Mouse (Mus musculus) CH12.LX (cell line): ENCODE measurements around the gene Lman1l. TPM values are rescaled to one million over a fixed set of nuclear protein-coding genes. Genes with fewer than 3 reads are reported as not detected.

Source experiments
- DNase-seq: peaks from one replicate; pipeline ENCODE4 v3.0.0-alpha.2; 2013; ENCODE audit errors: extremely low read depth
- H3K27ac ChIP-seq: 2 replicates; pipeline ENCODE4 v1.5.1; 2012; ENCODE audit warnings: low read depth, mild to moderate bottlenecking, control low read depth, moderate library complexity; ENCODE audit not compliant: insufficient read depth
- H3K27me3 ChIP-seq: replicated peaks from 2 replicates; pipeline ENCODE3; 2012; ENCODE audit warnings: inconsistent platforms
- H3K36me3 ChIP-seq, 2 experiments: replicated peaks in 1 of 2; 2 replicates each; pipeline versions ENCODE3 to v1.6.1; 2012; ENCODE audit warnings: inconsistent platforms in 1 of 2, low read length in 1 of 2, mild to moderate bottlenecking in 1 of 2, mixed read lengths in 1 of 2, moderate library complexity in 1 of 2; ENCODE audit not compliant: control insufficient read depth in 1 of 2, insufficient read depth in 1 of 2
- H3K4me1 ChIP-seq, 2 experiments: 2 replicates each; pipeline ENCODE4 v1.6.1; 2012; ENCODE audit warnings: inconsistent platforms in 1 of 2, moderate library complexity in 1 of 2; ENCODE audit not compliant: insufficient read depth in 2 of 2, control insufficient read depth in 1 of 2
- H3K4me2 ChIP-seq: 2 replicates; pipeline ENCODE4 v1.6.1; 2012; ENCODE audit warnings: low read depth, mild to moderate bottlenecking, control low read depth; ENCODE audit not compliant: poor library complexity, insufficient read depth, severe bottlenecking
- H3K4me3 ChIP-seq, 3 experiments: fragments of 150-350 bp in 1 of 3; sonication (generic) in 1 of 3; replicated peaks in 1 of 3; 2 replicates each; pipeline versions ENCODE3 to v1.5.1; 2011 to 2012; ENCODE audit warnings: low read depth in 2 of 3, low read length in 2 of 3, mild to moderate bottlenecking in 2 of 3, moderate library complexity in 2 of 3, control low read depth in 1 of 3, improper control_type of control experiment in 1 of 3, inconsistent platforms in 1 of 3, mixed read lengths in 1 of 3; ENCODE audit not compliant: poor library complexity in 1 of 3
- H3K79me2 ChIP-seq: replicated peaks from 2 replicates; pipeline ENCODE4 v1.6.1; 2012; ENCODE audit warnings: mild to moderate bottlenecking, moderate library complexity; ENCODE audit not compliant: control insufficient read depth, poor library complexity, insufficient read depth, severe bottlenecking; ENCODE audit errors: extremely low read depth
- H3K9ac ChIP-seq: 2 replicates; pipeline ENCODE4 v1.6.1; 2012; ENCODE audit warnings: low read depth, mild to moderate bottlenecking, control low read depth, moderate library complexity; ENCODE audit not compliant: insufficient read depth
- H3K9me3 ChIP-seq: replicated peaks from 2 replicates; pipeline ENCODE3; 2012; ENCODE audit warnings: low read length, inconsistent platforms, mixed read lengths
- BHLHE40 ChIP-seq: IDR thresholded peaks from 2 replicates; pipeline ENCODE4 v1.6.1; 2011; ENCODE audit warnings: mild to moderate bottlenecking, low read depth, low read length, improper control_type of control experiment
- CHD1 ChIP-seq: IDR thresholded peaks from 2 replicates; pipeline ENCODE4 v1.6.1; 2012; ENCODE audit warnings: low read depth, low read length, improper control_type of control experiment, inconsistent platforms
- CHD2 ChIP-seq: IDR thresholded peaks from 2 replicates; pipeline ENCODE4 v1.6.1; 2011; ENCODE audit warnings: low read length, improper control_type of control experiment
- CTCF ChIP-seq, 2 experiments: IDR thresholded peaks in 1 of 2; conservative IDR thresholded peaks in 1 of 2; 2 replicates each; pipeline ENCODE4 v1.5.1; 2011 to 2012; ENCODE audit warnings: low read depth in 2 of 2, low read length in 2 of 2, improper control_type of control experiment in 1 of 2, inconsistent platforms in 1 of 2, mild to moderate bottlenecking in 1 of 2, moderate library complexity in 1 of 2
- E2F4 ChIP-seq: IDR thresholded peaks from 2 replicates; pipeline ENCODE4 v1.6.1; 2011; ENCODE audit warnings: low read depth, low read length, improper control_type of control experiment; ENCODE audit not compliant: insufficient replicate concordance
- ELF1 ChIP-seq: IDR thresholded peaks from 2 replicates; pipeline ENCODE4 v1.6.1; 2014; ENCODE audit warnings: low read depth, mild to moderate bottlenecking, inconsistent platforms, low read length, improper control_type of control experiment
- EP300 ChIP-seq: IDR thresholded peaks from 2 replicates; pipeline ENCODE4 v1.6.1; 2011; ENCODE audit warnings: low read length, improper control_type of control experiment
- ETS1 ChIP-seq: conservative IDR thresholded peaks from 2 replicates; pipeline ENCODE4 v1.6.1; 2012; ENCODE audit warnings: low read depth, mild to moderate bottlenecking, inconsistent platforms, low read length, improper control_type of control experiment, moderate library complexity
- GABPA ChIP-seq: IDR thresholded peaks from 2 replicates; pipeline ENCODE4 v1.6.1; 2012; ENCODE audit warnings: low read depth, low read length, improper control_type of control experiment, inconsistent platforms; ENCODE audit not compliant: insufficient replicate concordance
- HCFC1 ChIP-seq: IDR thresholded peaks from 2 replicates; pipeline ENCODE4 v1.6.1; 2012; ENCODE audit warnings: low read depth, mild to moderate bottlenecking, inconsistent platforms, low read length, improper control_type of control experiment
- IRF4 ChIP-seq: IDR thresholded peaks from 2 replicates; pipeline ENCODE4 v1.6.1; 2014; ENCODE audit warnings: low read depth, mild to moderate bottlenecking, inconsistent platforms, low read length, improper control_type of control experiment
- JUN ChIP-seq: IDR thresholded peaks from 2 replicates; pipeline ENCODE4 v1.6.1; 2011; ENCODE audit warnings: low read depth, mild to moderate bottlenecking, low read length, improper control_type of control experiment, moderate library complexity; ENCODE audit not compliant: insufficient read depth
- JUND ChIP-seq: conservative IDR thresholded peaks from 2 replicates; pipeline ENCODE4 v1.6.1; 2011; ENCODE audit warnings: low read depth, low read length, improper control_type of control experiment
- KAT2A ChIP-seq: IDR thresholded peaks from 2 replicates; pipeline ENCODE4 v1.6.1; 2012; ENCODE audit warnings: low read length, improper control_type of control experiment, inconsistent platforms; ENCODE audit not compliant: insufficient replicate concordance
- MAFK ChIP-seq: IDR thresholded peaks from 2 replicates; pipeline ENCODE4 v1.6.1; 2011; ENCODE audit warnings: low read length, improper control_type of control experiment; ENCODE audit not compliant: insufficient replicate concordance
- MAX ChIP-seq: IDR thresholded peaks from 2 replicates; pipeline ENCODE4 v1.6.1; 2011; ENCODE audit warnings: low read length, improper control_type of control experiment
- MAZ ChIP-seq: IDR thresholded peaks from 2 replicates; pipeline ENCODE4 v1.6.1; 2012; ENCODE audit warnings: low read depth, mild to moderate bottlenecking, inconsistent platforms, low read length, improper control_type of control experiment, moderate library complexity
- MEF2A ChIP-seq: IDR thresholded peaks from 2 replicates; pipeline ENCODE4 v1.6.1; 2014; ENCODE audit warnings: low read depth, mild to moderate bottlenecking, inconsistent platforms, low read length, improper control_type of control experiment, borderline replicate concordance
- MXI1 ChIP-seq: IDR thresholded peaks from 2 replicates; pipeline ENCODE4 v1.6.1; 2011; ENCODE audit warnings: mild to moderate bottlenecking, low read depth, low read length, improper control_type of control experiment
- MYC ChIP-seq: IDR thresholded peaks from 2 replicates; pipeline ENCODE4 v1.6.1; 2011; ENCODE audit warnings: low read depth, mild to moderate bottlenecking, improper control_type of control experiment, low read length
- NELFE ChIP-seq: IDR thresholded peaks from 2 replicates; pipeline ENCODE4 v1.6.1; 2011; ENCODE audit warnings: low read depth, low read length, improper control_type of control experiment
- NRF1 ChIP-seq: IDR thresholded peaks from 2 replicates; pipeline ENCODE4 v1.6.1; 2014; ENCODE audit warnings: low read depth, mild to moderate bottlenecking, inconsistent platforms, low read length, improper control_type of control experiment, moderate library complexity
- PAX5 ChIP-seq: IDR thresholded peaks from 2 replicates; pipeline ENCODE4 v1.6.1; 2012; ENCODE audit warnings: low read length, inconsistent platforms, mixed read lengths
- POLR2A ChIP-seq: IDR thresholded peaks from 2 replicates; pipeline ENCODE4 v1.6.1; 2011; ENCODE audit warnings: low read depth, mild to moderate bottlenecking, improper control_type of control experiment, low read length
- POLR2AphosphoS2 ChIP-seq: IDR thresholded peaks from 2 replicates; pipeline ENCODE4 v1.6.1; 2011; ENCODE audit warnings: low read depth, low read length, improper control_type of control experiment
- RAD21 ChIP-seq: IDR thresholded peaks from 2 replicates; pipeline ENCODE4 v1.6.1; 2011; ENCODE audit warnings: low read depth, mild to moderate bottlenecking, low read length, improper control_type of control experiment, moderate library complexity
- SIN3A ChIP-seq: IDR thresholded peaks from 2 replicates; pipeline ENCODE4 v1.6.1; 2012; ENCODE audit warnings: low read length, improper control_type of control experiment, inconsistent platforms
- SMC3 ChIP-seq: IDR thresholded peaks from 2 replicates; pipeline ENCODE4 v1.6.1; 2011; ENCODE audit warnings: low read depth, low read length, improper control_type of control experiment
- TBP ChIP-seq: conservative IDR thresholded peaks from 2 replicates; pipeline ENCODE4 v1.6.1; 2011; ENCODE audit warnings: low read depth, low read length, improper control_type of control experiment
- TCF12 ChIP-seq: IDR thresholded peaks from 2 replicates; pipeline ENCODE4 v1.6.1; 2014; ENCODE audit warnings: low read depth, mild to moderate bottlenecking, inconsistent platforms, low read length, improper control_type of control experiment
- UBTF ChIP-seq: IDR thresholded peaks from 2 replicates; pipeline ENCODE4 v1.6.1; 2012; ENCODE audit warnings: low read depth, mild to moderate bottlenecking, inconsistent platforms, low read length, improper control_type of control experiment, moderate library complexity
- USF1 ChIP-seq: IDR thresholded peaks from 2 replicates; pipeline ENCODE4 v1.6.1; 2014; ENCODE audit warnings: low read depth, mild to moderate bottlenecking, inconsistent platforms, low read length, improper control_type of control experiment
- USF2 ChIP-seq: conservative IDR thresholded peaks from 2 replicates; pipeline ENCODE4 v1.6.1; 2011; ENCODE audit warnings: low read depth, low read length, improper control_type of control experiment
- ZC3H11A ChIP-seq: IDR thresholded peaks from 2 replicates; pipeline ENCODE4 v1.6.1; 2012; ENCODE audit warnings: low read depth, mild to moderate bottlenecking, inconsistent platforms, low read length, improper control_type of control experiment
- ZKSCAN1 ChIP-seq: IDR thresholded peaks from 2 replicates; pipeline ENCODE4 v1.6.1; 2012; ENCODE audit warnings: low read depth, inconsistent platforms, low read length, improper control_type of control experiment, borderline replicate concordance
- ZMIZ1 ChIP-seq: IDR thresholded peaks from 2 replicates; pipeline ENCODE4 v1.6.1; 2012; ENCODE audit warnings: low read depth, mild to moderate bottlenecking, inconsistent platforms, low read length, improper control_type of control experiment
- ZNF384 ChIP-seq: IDR thresholded peaks from 2 replicates; pipeline ENCODE4 v1.6.1; 2012; ENCODE audit warnings: low read depth, low read length, improper control_type of control experiment, inconsistent platforms
- dilution Hi-C: fragments of 300-500 bp; cut with MboI; formaldehyde crosslinking; loops from 2 replicates; pipeline ENCODE4 v1.14.3; 2020; ENCODE audit warnings: low sequenced_read_pairs; ENCODE audit not compliant: extremely low pct_unique_long_range_greater_than_20kb, extremely low pct_ligation_motif_present
- in situ Hi-C: fragments of 300-500 bp; cut with MboI; formaldehyde crosslinking; loops from 3 replicates; pipeline ENCODE4 v1.14.3; 2019; ENCODE audit warnings: low sequenced_read_pairs, low pct_ligation_motif_present, low pct_unique_long_range_greater_than_20kb, mixed read lengths
- polyA plus RNA-seq: library from polyadenylated mRNA; unstranded; fragments of >175 nt; gene quantifications from 2 replicates; pipeline ENCODE4 v1.2.1, GENCODE M21; 2012; ENCODE audit warnings: low read depth; ENCODE audit not compliant: insufficient read length
- total RNA-seq, 2 experiments: library from RNA; depleted of rRNA; stranded (reverse); fragments of 300-350 nt in 1 of 2; fragments of >200 nt in 1 of 2; gene quantifications; 2 replicates each; pipeline ENCODE4 v1.2.3; 2012 to 2014

The Lman1l gene
- total and polyA plus RNA-seq, 3 experiments = 0.19 TPM; not detected in 2

DNA sequence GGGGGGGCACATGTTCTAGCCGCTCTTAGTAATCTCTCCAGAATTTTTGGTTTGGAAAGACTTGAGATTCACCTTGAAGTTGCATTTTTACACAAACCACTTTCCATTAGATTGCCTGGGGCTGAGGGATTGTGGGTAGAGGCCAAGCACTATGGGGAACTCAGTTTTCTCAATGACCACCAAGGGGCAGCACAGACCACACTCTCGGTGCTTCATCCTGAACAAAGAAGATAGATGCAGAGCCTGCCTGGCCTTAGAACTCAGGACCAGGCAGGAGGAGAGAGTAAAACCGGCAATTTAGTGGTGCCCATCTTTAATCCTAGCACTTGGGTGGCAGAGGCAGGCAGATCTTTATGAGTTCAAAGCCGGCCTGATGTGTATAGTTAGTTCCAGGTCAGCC lies 39.2 kb upstream of the Lman1l start:
- H3K27me3 ChIP-seq = peaks cover 4% of the 10 kb centered on the region
- no peaks in the 10 kb centered on the region for H3K79me2 ChIP-seq
- H3K4me1 ChIP-seq = peaks cover 0 to 8% of the 10 kb centered on the region in 2 experiments; a peak in 2 of 4 replicates
- DNase-seq = peak; percentile 84
- H3K9me3 ChIP-seq = peaks cover 5% of the 10 kb centered on the region
- no peak overlapping the region for H3K4me3 ChIP-seq
- peak overlapping the region; percentile 25; the same call in 1 of the 2 replicates for H3K4me2 ChIP-seq
- H3K36me3 ChIP-seq = no peaks in the 10 kb centered on the region
- H3K9ac ChIP-seq = no peak overlapping the region
- TF ChIP-seq ETS1 (no peak), NRF1 (no peak), HCFC1 (0 out of 2 replicates have a peak, but pooled peaks have one; percentile 21), E2F4 (no peak), MEF2A (no peak), EP300 (no peak), MXI1 (no peak), MAX (no peak), POLR2AphosphoS2 (no peak), BHLHE40 (no peak), USF2 (no peak), POLR2A (no peak), RAD21 (peak; percentile 95), SIN3A (no peak), ELF1 (0 out of 2 replicates have a peak, but pooled peaks have one; percentile 19), MAZ (no peak), TBP (no peak), GABPA (no peak), PAX5 (no peak), NELFE (peak; percentile 15; the same call in 1 of the 2 replicates), MAFK (no peak), JUN (no peak), ZMIZ1 (no peak), ZNF384 (no peak), JUND (no peak), IRF4 (no peak), ZKSCAN1 (no peak), CTCF (conservative IDR thresholded peaks at IDR 0.05 in 1 of 2, IDR thresholded peaks at IDR 0.05 in 1 of 2; ENCODE audit: low read depth in 2 of 2, low read length in 2 of 2) (peak; percentile 36 to 96; a peak in 2 of 4 replicates), CHD2 (no peak), CHD1 (no peak), MYC (0 out of 2 replicates have a peak, but pooled peaks have one; percentile 34), ZC3H11A (peak; percentile 58), KAT2A (no peak), SMC3 (peak; percentile 92), USF1 (no peak), TCF12 (0 out of 2 replicates have a peak, but pooled peaks have one; percentile 19), UBTF (no peak)
- TF ChIP-seq, all 38 proteins: peak for 9
- no peak overlapping the region for H3K27ac ChIP-seq
- dilution Hi-C loops (no loop called here), in situ Hi-C loops (loop anchor here (5.0 to 10.0 kb wide), 2 partner anchors 67 to 335 kb away; no protein-coding TSS in a partner anchor)
